ENCODE assay signal across 12 mouse cellular contexts in the genomic region with DNA sequence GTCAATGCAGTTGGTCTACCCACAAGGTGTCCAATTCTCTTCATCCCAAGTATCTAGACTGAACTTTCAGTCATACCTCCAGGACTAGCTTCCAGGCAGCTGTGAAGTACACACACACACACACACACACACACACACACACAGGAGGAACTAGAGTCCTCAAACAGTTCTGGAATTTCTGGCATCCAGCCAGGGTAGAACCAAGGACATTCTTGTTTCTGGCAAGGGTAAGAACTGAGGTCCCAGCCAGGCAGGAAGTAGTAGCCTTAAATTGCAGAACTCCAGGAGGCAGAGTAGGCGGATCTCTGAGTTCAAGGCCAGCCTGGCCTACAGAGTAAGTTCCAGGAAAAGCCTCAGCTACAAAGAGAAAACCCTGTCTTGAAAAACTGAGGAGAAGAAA.
DNase-seq lines count a peak whose midpoint lies in the region; TF ChIP-seq lines count a peak whose summit lies in the region.
"Had no signal": no experiment of that assay in that cellular context is flagged by ENCODE, and none has a peak within 500 bp of the region (broad histone marks: within the 10 kb centered on the region; RNA-seq: fewer than 3 reads in every experiment).

No protein-coding gene starts in this region.

- peak; percentile 23 to 36 for DNase-seq in lung, adult 18-20 months
- DNase-seq in lung, adult 2 months, result no peak
- DNase-seq in adrenal gland, postnatal 10 days, result peak; percentile 62
- peak; percentile 30 for DNase-seq in kidney, postnatal 10 days
- peak; percentile 66 for DNase-seq in testis, postnatal 10 days (ENCODE audit: low spot score)
- DNase-seq in embryonic facial prominence, embryonic 10.5 days (ENCODE audit: low spot score), result no peak
- DNase-seq in limb, embryonic 10.5 days (ENCODE audit: low spot score), result no peak
- DNase-seq: embryo, embryonic 11 days; thymus, postnatal 14 days had no signal

- H3K4me3 ChIP-seq in lung, adult 2 months (replicated peaks; ENCODE audit: extremely low read depth, low read depth, low read length), result no peak overlapping the region
- no peak overlapping the region for H3K4me3 ChIP-seq in embryonic facial prominence, embryonic 10.5 days
- H3K4me3 ChIP-seq in limb, embryonic 10.5 days, result no peak overlapping the region
- H3K4me3 ChIP-seq: forebrain, embryonic 15.5 days; limb, embryonic 12.5 days; megakaryocyte, embryonic 14.5 days had no signal

- no peak for TF ChIP-seq CTCF in lung, adult 2 months (IDR thresholded peaks at IDR 0.05; ENCODE audit: insufficient read depth, low read length)

- no peak for TF ChIP-seq POLR2A in lung, adult 2 months (IDR thresholded peaks at IDR 0.05; ENCODE audit: borderline replicate concordance, extremely low read depth, low read depth, low read length)

- H3K36me3 ChIP-seq in embryonic facial prominence, embryonic 10.5 days (replicated peaks), result no peaks in the 10 kb centered on the region
- H3K36me3 ChIP-seq in limb, embryonic 10.5 days, result no peaks in the 10 kb centered on the region
- H3K36me3 ChIP-seq: forebrain, embryonic 15.5 days; limb, embryonic 12.5 days had no signal

- H3K4me1 ChIP-seq in lung, adult 2 months (ENCODE audit: control insufficient read depth, insufficient read depth, low read length), result no peaks in the 10 kb centered on the region
- H3K4me1 ChIP-seq in embryonic facial prominence, embryonic 10.5 days, result no peaks in the 10 kb centered on the region
- H3K4me1 ChIP-seq in limb, embryonic 10.5 days, result no peaks in the 10 kb centered on the region
- H3K4me1 ChIP-seq: forebrain, embryonic 15.5 days; limb, embryonic 12.5 days; megakaryocyte, embryonic 14.5 days had no signal

- H3K9me3 ChIP-seq in embryonic facial prominence, embryonic 10.5 days, result no peaks in the 10 kb centered on the region
- no peaks in the 10 kb centered on the region for H3K9me3 ChIP-seq in limb, embryonic 10.5 days (replicated peaks)
- H3K9me3 ChIP-seq: forebrain, embryonic 15.5 days; limb, embryonic 12.5 days; megakaryocyte, embryonic 14.5 days had no signal

- WGBS in lung, adult 2 months, result 57% methylated on average over 1 of the region's 1 CpGs
- 75% methylated on average over 1 of the region's 1 CpGs for WGBS in embryonic facial prominence, embryonic 10.5 days
- WGBS in limb, embryonic 10.5 days, result 88% methylated on average over 1 of the region's 1 CpGs

- H3K27ac ChIP-seq in embryonic facial prominence, embryonic 10.5 days (replicated peaks), result no peak overlapping the region
- no peak overlapping the region for H3K27ac ChIP-seq in limb, embryonic 10.5 days
- H3K27ac ChIP-seq: forebrain, embryonic 15.5 days; limb, embryonic 12.5 days had no signal

- 0 out of 2 replicates have a peak, but pooled peaks cover 13% of the 10 kb centered on the region for H3K27me3 ChIP-seq in embryonic facial prominence, embryonic 10.5 days (replicated peaks; ENCODE audit: low read depth, poor library complexity, severe bottlenecking)
- H3K27me3 ChIP-seq in limb, embryonic 10.5 days (ENCODE audit: low read depth, poor library complexity, severe bottlenecking), result peaks cover 7% of the 10 kb centered on the region; the same call in 1 of the 2 replicates
- H3K27me3 ChIP-seq: forebrain, embryonic 15.5 days; limb, embryonic 12.5 days; megakaryocyte, embryonic 14.5 days had no signal

Comparison
In these comparisons a context has a peak if more than half of its experiments do, and no peak if none do; other contexts are left out.
1. DNase-seq: peak in lung, adult 18-20 months (2 of 2), adrenal gland, postnatal 10 days (single experiment), kidney, postnatal 10 days (single experiment) and testis, postnatal 10 days (single experiment); none in lung, adult 2 months (single experiment), embryonic facial prominence, embryonic 10.5 days (single experiment) and limb, embryonic 10.5 days (single experiment).